Mouse (Mus musculus) kidney, postnatal 4 days (tissue): ENCODE data around the gene Gna12.

Source experiments
- DNase-seq, 2 experiments: peaks; one replicate each; pipeline ENCODE4 v3.0.0; 2021; ENCODE audit warnings: mixed read lengths in 2 of 2

Gna12 gene

DNA sequence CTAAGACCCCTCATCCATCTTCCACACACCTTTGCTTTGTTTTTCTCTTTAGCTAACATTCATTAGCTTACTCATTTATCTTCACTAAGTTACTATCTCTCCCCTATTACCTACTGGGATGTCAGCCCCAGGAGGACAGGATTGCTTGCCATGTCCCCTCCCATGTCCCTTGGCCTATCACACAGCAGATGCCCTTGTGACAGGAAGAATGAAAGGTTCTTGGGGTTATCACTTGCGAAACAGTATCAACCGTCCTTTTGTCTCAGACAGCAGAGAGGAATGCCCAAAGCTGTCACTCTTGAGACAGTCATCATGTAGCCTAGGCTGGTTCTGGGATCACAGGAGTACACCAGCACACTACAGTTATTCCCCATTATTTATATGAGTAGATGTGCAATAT lies 35.1 kb downstream of the Gna12 start:
- no peak for DNase-seq

DNA sequence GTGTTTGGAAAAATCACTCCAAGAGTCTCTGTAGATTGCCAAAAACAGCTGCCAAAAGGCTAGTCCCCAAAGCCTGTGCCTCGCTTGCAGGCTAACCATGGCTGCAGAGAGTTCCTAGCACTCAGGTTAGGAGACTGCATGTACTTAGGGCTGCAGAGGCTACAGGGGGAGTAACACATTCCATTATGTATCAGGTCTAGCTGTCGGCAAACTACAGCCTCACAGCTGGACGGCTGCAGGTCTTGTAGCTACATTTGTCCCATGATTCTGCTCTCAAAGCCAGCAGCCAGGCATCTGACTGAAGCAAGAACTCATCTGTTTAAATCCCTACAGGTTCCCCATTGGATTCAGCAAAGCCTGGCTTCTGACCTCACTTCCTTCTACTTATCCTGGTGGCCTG lies 35.5 kb downstream of the Gna12 start:
- no peak for DNase-seq

DNA sequence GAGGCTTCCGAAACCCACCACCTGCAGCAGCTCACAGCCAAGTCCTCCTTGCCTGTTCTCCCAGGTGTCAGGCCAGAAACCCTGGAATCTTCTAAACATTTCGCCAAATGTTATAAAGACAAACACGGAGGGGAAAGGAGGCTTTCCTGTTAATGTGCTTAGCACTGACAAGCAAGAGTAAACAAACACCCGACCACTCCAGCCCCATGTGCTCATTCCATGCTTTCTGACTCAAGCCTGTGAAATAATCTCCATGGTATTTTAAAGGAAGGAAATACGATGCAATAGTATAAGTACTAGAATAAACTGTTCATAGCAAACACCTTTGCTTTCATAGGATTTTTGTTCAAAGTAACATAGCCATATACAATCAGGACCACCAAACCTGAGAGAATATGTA lies 38.0 kb downstream of the Gna12 start:
- no peak for DNase-seq

DNA sequence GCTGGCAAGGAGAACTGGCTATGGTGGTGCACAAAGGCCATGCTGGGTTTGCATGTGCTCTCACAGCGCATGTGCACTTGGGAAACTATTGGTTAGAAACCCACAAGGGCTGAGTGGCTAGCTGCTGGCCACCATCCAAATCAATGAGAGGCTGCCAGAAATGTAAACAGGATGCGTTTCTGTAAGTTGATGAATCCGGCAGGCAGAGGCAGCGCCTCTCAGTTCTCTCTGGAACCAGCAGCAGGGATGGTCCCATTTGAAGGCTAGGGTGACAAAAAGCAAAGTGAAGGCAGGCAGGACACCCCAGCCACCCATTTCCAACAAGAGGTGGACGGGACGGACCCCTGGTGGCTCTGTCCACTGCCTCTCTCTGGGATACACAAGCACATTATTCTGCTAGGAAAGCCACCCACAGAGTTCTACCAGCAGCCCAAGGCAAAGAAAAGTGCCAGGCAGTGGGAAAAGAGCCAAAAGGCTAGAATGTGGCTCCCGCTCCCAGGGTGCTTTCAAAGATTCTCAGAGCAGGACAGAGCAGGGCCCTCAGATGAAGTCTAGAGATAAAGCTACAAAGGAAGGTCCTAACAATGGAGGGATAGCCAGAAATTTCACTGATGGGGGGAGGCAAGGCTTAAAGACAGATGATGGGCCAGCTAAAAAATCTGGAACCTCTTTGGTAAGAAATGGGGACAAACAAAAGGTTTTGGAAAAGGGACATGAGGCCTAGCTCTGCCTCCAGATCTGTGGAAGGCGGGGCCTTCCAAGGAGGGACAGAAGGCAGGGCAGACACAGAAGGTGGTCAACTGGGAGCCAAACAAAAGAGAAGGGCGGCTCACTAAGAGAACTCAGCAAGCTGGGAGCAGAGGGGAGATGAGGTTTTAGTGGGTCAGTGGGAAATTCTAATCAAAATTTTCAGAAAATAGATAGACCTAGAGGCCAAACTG lies 39.0 kb downstream of the Gna12 start:
- DNase-seq, result peak; percentile 70 to 79

DNA sequence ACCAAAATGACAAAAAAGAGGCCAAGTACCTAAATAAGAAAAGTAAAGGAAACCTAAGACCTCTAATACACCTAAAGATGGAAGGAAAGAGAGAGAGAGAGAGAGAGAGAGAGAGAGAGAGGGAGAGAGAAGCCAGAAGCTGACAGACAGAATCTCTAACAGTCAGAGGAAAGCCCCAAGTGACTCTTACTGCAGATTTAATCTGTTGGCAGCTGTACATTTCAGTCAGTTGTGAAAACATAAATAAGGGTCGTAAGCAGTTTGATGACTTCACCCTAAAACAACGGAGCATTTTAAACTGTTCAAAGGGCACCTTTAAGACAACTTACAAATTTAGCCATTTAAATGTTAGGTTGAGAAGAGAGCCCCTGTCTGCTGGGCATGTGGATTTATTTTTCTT lies 39.8 kb downstream of the Gna12 start:
- no peak for DNase-seq

DNA sequence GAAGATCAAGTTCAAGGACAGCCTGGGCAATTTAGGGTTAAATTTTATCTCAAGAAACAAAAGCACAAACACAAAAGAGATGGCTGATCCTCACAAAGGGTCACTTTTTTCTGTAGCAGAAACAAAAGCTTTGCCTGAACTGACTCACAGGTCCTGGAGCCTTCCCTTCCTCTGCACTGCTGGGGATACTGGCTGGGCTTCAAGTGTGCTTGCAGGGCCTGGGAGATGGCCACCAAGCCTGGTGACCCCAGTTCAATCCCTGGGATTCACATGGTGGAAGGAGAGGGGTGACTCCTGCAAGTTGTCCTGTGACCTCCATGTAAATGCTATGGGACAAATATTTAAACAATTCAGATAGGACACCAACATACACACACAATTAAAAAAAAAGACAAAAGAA lies 40.7 kb downstream of the Gna12 start:
- no peak for DNase-seq

DNA sequence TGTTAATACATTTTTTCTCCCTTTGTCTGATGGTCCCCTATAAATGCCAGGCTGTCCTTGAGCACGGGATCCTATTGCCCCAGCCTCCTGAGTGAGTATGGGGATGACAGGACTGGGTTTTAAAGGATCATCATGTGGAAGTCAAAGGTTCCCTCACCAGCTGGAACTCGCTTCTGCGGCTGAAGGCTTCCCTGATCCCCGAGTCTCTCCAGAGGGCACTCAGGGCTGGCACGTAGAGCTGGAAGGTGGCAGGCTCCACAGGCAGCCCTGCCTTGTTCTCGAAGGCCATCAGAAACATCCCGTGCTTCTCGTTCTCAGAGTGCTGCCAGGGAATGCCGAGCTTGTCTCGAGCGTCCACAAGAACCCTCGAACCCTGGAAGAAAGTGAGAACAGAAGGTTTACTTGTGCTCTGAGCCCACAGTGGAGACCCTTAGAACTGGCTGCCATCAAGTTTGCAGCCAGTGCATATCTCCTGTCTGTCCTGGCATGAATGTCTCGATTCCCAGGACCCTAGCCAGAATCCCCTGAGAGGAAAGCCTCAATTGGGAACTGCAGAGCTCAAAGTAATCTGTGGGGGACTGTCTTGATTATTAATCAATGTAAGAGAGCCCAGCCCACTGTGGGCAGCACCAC lies 44.9 kb downstream of the Gna12 start:
- no peak for DNase-seq

DNA sequence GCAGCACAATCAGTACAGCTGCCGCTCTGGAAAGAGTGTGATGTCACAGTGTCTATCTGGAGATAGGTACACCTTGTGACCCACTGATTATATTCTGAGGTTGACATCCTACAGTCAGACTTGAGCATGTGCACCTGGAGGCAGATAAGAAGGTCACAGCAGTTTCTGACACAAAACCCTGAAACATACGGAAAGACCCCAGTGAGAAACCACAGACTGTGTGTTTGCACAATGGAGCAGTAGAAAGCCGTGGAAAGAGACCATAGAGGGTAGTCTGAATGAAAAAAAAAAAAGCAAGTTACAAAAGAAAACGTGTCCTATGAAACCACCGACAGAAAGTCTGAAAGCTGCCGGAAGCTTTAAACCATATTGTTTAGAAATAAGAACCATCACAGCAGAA lies 45.9 kb downstream of the Gna12 start:
- no peak for DNase-seq

DNA sequence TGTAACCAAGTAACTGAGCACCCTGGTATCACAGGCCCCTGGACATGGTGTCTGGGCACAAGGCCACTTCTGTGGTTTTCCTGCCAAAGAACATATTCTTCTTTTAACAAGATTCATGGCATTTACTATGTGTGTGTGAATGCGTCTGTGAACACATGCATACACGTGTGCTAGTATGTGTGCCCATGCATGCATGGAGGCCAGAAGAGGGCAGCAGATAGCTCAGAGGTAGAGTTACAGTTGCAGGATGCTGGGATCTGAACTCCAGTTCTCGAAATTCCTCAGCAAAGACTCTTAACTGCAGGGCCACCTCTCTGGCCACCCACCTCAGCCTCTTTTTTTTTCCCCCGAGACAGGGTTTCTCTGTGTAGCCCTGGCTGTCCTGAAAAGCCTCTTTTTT lies 46.7 kb downstream of the Gna12 start:
- DNase-seq, result no peak

DNA sequence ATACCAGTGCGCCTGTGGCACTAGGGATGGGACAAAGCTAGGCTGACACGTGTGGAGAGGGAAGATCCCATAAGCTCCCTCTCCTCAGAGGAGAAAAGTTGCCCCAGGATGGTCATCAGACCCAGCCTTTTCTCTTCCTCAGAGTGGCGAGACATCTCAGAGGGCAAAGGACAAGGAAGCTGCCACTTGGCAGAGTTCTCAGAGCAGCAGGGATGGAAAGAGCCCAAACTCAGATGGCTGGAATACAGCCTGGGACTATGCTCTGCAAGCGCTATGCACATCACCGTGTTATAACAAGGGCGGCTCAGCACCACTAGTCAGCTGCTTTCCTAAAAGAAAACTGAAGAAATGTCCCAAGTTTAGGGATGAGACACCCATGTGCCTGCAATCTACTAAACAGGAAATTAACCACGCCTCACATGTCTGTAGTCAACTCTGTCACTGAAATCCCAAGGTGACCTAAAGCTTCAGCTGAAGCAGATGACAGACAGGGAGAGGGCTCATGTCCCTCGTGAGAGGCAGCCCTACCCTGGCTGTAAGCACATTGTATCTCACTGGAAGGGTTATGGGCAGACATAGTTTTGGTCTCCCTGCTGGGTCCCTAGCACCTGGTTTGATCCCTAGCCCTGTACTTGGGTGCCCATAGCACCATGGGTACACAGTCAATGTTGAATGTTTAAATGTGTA lies 48.2 kb downstream of the Gna12 start:
- no peak for DNase-seq

DNA sequence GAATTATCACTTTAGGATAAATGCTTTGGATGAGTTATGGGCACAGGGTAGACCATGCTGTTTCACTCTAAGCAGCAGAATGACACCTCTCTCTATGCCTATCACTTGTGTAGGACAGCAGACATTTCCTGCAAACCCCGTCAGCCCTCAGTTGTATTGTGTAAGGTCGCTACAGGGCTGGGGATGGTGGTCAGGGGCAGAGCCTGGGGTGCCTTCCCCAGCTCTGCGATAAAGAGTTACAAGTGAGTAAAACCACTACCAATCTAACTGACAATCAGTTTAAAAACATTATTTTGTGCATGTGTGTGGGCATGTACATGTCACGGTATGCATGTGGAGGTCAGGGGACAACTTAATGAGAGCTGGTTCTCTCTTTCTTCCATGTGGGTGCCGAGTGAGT lies 49.1 kb downstream of the Gna12 start:
- no peak for DNase-seq

DNA sequence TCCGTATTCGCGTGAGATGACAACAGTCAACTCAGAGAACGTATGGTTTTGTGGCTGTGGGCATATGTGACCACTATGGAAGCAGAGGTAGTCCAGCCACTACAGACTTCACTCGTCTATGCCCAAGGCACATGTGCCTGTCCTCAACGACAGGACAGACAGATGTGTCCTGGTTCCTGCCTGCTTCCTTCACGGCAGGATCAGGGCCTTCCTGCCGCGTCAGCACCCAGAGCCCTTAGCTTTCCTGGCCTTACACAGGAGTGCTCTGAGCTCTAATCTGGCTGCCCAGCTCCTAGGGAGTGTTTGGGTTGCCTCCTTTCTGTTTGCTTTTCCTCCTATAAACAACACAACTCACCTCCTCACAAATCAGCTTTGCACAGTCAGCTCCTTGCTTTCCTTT lies 53.3 kb downstream of the Gna12 start:
- peak in 1 of 2 experiments; percentile 47 for DNase-seq

DNA sequence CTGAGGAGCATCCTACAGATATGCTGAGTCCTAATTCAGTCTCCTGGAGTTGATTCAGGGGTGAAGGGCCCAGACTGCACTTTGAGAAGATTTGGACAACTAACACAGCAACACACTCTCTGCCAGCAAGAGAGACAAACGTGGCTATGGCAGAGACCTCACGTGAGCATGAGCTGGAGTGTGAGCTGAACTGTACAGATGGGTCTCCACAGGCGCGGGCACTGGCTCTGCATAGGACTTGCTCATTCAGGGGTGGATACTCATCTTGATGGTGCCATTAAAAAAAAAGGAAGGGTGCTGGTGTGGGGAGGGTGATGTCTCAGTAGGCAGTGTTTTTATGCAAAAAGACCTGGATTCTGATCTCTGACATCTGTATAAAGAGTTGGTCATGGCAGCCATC lies 55.1 kb downstream of the Gna12 start:
- no peak for DNase-seq

DNA sequence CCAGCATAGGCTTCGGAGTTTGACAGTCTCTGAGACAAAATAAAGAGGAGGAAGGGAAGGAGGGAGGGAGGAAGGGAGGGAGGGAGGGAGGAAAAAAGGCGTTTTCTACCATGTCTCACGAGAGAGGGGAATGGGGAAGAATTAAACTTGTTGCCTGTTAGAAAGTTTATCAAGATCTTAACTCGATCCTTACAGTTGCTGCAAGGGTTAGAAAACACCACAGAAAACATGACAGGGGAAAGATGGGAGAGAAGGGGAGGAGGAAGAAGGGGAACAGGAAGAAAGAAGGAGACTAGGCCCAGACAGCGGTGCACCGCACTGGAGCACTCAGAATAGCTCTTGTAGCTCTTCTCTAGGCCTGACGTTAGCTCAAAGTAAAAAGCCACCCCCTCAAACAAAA lies 58.1 kb downstream of the Gna12 start:
- no peak for DNase-seq

DNA sequence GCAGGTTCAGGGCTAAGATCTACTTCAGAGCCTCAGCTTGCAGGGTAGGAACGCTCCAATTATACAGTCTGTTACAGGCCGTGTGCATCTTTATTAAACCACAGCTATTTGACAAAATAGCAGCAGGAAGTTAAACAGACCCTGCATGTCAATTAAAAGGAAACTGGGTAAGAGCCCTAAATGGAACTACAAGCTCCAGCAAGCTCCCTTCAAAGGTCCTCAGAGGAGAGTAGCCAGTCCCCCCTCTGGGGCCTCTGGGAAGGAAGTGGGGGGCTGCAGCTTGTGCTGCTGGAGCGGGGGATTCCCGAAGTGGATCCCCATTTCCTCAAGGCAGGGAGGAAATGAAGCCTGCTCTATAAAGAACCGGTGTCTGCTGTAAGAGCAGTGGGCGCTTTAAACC lies 58.6 kb downstream of the Gna12 start:
- DNase-seq, result peak; percentile 42 to 62

DNA sequence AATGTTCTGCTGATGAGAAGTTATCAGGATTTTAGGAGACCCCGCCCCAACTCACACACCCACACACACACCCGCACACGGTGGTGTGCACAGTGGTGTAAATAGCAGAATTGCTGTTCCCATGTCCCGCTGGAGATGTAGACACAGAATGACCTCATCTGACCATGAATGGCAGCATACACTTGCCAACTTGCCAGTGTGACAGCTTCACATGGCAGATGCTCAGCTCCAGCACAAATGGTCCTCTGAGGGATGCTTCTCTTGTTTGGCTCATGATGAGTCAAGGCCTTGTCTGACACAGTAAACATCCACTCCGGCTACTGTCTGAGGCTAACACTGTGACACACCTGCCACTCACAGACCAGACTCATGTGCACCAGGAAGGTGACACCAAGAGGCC lies 61.9 kb downstream of the Gna12 start:
- no peak for DNase-seq

DNA sequence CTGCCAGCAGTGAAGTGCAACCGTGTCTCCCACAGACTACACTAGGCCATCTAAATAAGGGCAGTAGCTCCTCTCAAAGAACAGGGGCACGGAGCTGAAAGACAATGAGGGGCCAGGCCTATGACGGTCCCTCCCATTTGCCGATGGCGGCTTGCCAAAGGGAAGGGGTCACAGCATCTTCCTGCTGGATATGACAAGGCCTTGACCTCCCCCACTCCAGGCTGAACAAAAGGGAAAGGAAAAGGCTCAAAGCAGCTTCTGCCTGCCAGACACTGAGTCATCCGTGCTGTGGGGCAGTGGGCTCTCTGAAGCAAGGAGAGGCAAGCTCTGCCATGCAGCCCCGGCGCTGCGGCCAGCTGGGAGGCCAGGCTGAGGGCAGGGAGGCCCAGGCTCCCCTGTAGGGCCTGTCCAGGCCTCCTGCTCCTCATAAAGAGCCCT lies 62.5 kb downstream of the Gna12 start:
- DNase-seq, result peak; percentile 93 to 95

DNA sequence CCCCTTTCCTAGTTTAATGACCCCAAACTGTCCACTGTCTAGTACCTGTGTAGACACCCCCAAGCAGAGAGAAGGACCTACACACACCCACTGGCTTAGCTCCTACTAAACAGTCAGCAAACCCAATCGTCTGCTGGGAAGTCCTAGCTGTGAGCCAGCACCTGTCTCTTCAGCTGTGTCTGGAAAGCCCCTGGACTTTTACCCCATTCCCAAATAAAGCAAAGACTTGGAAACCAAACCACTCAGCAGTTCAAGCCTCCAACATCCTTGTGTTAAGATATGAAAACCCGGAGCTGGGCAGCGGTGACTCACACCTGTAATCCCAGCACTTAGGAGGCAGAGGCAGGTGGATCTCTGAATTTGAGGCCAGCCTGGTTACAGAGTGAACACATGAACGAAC lies 63.7 kb downstream of the Gna12 start:
- DNase-seq, result no peak

DNA sequence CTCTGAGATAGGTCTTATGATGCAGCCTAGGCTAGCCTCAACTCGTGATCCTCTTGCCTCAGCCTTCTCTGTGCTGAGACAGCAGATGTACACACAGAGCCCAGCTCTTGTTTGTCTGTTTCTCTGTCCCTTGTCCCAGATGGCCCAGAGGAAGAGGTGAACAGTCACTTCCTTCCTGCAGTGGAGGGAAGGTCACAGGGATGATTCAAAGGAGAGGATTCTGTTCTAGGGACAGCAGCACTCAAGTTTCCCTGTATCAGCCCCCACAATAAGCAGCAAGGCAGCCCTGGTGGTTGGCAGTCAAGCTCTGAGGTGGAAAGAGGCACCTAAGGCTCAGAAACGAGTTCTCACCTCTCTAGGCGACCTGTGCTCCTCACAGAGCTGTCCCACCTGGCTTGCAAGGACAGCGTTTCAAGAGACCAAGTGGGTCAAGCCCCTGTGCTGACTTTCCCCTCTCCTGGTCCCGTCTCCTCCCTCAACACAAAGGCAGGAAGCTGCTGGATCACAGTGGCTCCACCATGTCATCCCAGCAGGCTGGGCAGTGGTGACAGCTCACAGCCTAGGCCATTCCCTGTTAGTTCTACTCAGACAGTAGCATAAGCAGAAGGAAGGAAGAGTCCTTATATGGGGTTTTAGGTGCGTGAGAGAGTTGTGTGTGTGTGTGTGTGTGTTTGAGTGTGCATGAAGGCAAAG lies 65.2 kb downstream of the Gna12 start:
- peak in 1 of 2 experiments; percentile 41 for DNase-seq

DNA sequence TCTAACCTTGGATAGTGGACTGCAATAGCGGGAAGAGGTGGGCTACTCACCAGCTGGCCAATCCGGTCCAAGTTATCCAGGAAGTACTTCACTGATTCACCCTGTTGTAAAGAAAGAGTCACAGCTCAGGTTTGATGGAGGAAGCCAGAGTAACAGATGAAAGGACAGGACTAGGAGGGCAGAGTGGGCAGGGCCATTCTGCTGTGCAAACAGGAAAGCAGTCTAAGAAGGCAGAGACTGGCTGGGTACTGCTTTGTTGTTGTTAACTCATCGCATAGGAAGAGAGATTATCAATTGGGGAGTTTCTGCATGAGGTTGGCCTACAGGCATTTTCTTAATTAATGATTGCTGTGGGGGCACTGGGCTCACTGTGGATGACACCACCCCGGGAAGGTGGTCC lies 67.7 kb downstream of the Gna12 start:
- DNase-seq, result no peak

DNA sequence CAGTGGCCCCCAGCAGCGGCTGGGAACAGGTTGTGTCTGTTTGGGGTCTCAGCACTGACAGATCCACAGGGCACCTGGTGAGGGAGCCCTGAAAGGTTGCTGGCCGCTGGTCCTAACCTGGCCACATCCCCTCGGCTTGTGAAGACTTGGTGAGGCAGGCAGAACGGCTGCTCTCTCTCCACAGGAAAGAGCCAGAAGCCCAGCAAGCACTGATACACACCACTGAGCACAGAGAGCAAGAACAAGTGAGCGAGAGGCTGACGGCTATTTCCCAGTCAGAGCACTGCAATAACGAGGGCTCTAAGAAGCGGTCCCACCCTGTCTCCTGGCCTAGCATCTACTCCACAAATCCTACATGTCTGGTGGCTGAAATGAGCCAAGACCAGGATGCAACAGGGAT lies 71.4 kb downstream of the Gna12 start:
- no peak for DNase-seq

DNA sequence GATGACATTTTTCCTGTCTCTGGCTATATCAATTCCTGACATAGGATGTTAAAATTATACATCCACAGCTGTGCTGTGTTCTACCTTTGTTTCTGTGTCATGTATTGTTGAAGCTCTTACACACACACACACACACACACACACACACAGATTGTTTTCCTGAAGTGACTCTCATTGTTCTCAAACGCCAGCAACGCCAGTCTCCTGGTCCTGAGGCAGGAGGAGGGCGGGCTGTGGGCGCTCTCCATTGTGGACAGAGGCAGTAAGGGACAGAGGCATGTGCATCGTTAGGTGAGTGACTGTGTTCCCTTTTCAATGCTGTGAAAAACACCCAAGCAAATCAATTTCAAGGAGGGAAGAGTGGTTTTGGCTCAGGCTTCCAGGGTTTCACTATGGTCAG lies 77.0 kb downstream of the Gna12 start:
- no peak for DNase-seq

DNA sequence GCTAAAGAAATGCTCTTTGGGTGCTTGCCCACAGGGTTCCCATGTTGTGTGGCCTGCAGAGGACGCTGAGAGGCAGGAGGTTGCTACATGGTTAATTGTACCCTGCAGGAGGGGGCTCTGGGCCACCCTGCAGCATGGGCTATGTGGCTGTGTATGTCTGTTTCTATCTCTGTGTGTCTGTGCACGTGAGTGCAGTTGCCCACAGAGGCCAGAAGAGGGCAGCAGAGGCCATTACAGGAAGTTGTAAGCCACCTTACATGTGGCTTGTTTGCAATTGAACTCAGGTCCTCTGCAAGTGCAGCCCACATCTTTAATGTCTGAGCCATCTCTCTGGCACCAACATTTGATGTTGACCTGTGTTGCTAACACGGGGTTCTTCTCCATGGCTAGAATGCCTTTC lies 77.6 kb downstream of the Gna12 start:
- DNase-seq, result no peak
